In the genomic region with DNA sequence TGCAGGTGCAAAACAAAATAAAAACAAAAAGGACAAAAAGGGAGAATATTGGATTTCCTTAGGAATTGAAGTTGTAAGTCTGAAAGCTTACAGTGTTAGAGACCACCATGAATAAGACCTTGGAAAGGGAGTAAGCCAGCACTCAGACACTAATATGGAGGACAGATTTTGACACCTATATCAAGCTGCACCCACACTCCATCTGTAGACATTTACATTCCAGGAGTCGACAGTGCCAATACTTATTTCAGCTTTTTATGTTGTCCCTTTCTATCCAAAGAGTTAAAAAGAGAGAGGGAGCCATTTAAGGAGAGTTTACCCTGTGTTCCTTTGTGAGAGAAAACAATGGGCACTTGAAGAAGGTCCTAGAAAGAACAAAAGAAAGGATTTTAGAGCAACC, we compare ENCODE assay signal across 29 mouse cellular contexts. TPM values are rescaled to one million over a fixed set of nuclear protein-coding genes. Genes with fewer than 3 reads are reported as not detected.
DNase-seq lines count a peak whose midpoint lies in the region; ATAC-seq lines count a peak whose summit lies in the region.
"Had no signal": no experiment of that assay in that cellular context is flagged by ENCODE, and none has a peak within 500 bp of the region (broad histone marks: within the 10 kb centered on the region; RNA-seq: fewer than 3 reads in every experiment).

No protein-coding gene starts in this region.

- ATAC-seq in midbrain, embryonic 11.5 days (ENCODE audit: low FRiP score): no peak
- no peak for ATAC-seq in limb, embryonic 13.5 days (ENCODE audit: low FRiP score, low read depth)
- ATAC-seq in hindbrain, embryonic 13.5 days (ENCODE audit: low FRiP score): no peak
- ATAC-seq: activated CD4-positive, CD25-positive, alpha-beta regulatory T cell, adult 4 months; forebrain, embryonic 14.5 days; forebrain, postnatal 0 days; hindbrain, embryonic 16.5 days; intestine, embryonic 15.5 days; Patski had no signal

- no peaks in the 10 kb centered on the region for H3K27me3 ChIP-seq in midbrain, embryonic 10.5 days (ENCODE audit: low read depth, poor library complexity, severe bottlenecking)
- no peaks in the 10 kb centered on the region for H3K27me3 ChIP-seq in midbrain, embryonic 11.5 days (ENCODE audit: control insufficient read depth, insufficient read depth, low read length)
- no peaks in the 10 kb centered on the region for H3K27me3 ChIP-seq in limb, embryonic 10.5 days (ENCODE audit: low read depth, poor library complexity, severe bottlenecking)
- no peaks in the 10 kb centered on the region for H3K27me3 ChIP-seq in limb, embryonic 13.5 days
- no peaks in the 10 kb centered on the region for H3K27me3 ChIP-seq in hindbrain, embryonic 13.5 days
- H3K27me3 ChIP-seq: embryonic facial prominence, embryonic 13.5 days; heart, embryonic 13.5 days; hindbrain, embryonic 12.5 days; intestine, embryonic 15.5 days; Patski had no signal

- DNase-seq in midbrain, embryonic 10.5 days (ENCODE audit: low spot score): no peak
- no peak for DNase-seq in midbrain, embryonic 11.5 days (ENCODE audit: low spot score, missing footprints)
- DNase-seq in limb, embryonic 10.5 days (ENCODE audit: low spot score): no peak
- DNase-seq in MN1 (ENCODE audit: low spot score): no peak
- DNase-seq: adrenal gland, adult 8-10 months; adrenal gland, postnatal 25 days; cerebellum, adult 11-12 months; cerebellum, adult 8-10 months; cerebellum, postnatal 10 days; cerebellum, postnatal 36 days; embryo, embryonic 11 days; forebrain, postnatal 0 days; gastrocnemius, postnatal 10 days; gastrocnemius, postnatal 36 days; heart, adult 2 months; heart, postnatal 14 days had no signal

- peaks cover 9% of the 10 kb centered on the region for H3K4me1 ChIP-seq in midbrain, embryonic 10.5 days
- H3K4me1 ChIP-seq in midbrain, embryonic 11.5 days (ENCODE audit: control insufficient read depth, insufficient read depth, low read length): peaks cover 6% of the 10 kb centered on the region; the same call in 1 of the 2 replicates
- peaks cover 17% of the 10 kb centered on the region for H3K4me1 ChIP-seq in limb, embryonic 10.5 days
- H3K4me1 ChIP-seq in limb, embryonic 13.5 days: peaks cover 15% of the 10 kb centered on the region; the same call in 1 of the 2 replicates
- H3K4me1 ChIP-seq in hindbrain, embryonic 13.5 days (replicated peaks): no peaks in the 10 kb centered on the region
- H3K4me1 ChIP-seq: hindbrain, embryonic 12.5 days; intestine, embryonic 15.5 days had no signal

- H3K36me3 ChIP-seq in midbrain, embryonic 10.5 days: no peaks in the 10 kb centered on the region
- no peaks in the 10 kb centered on the region for H3K36me3 ChIP-seq in midbrain, embryonic 11.5 days (ENCODE audit: control insufficient read depth, insufficient read depth, low read length)
- H3K36me3 ChIP-seq in limb, embryonic 10.5 days: no peaks in the 10 kb centered on the region
- no peaks in the 10 kb centered on the region for H3K36me3 ChIP-seq in limb, embryonic 13.5 days
- H3K36me3 ChIP-seq in hindbrain, embryonic 13.5 days: no peaks in the 10 kb centered on the region
- H3K36me3 ChIP-seq: embryonic facial prominence, embryonic 10.5 days; embryonic facial prominence, embryonic 13.5 days; heart, embryonic 10.5 days; heart, embryonic 13.5 days; hindbrain, embryonic 12.5 days; intestine, embryonic 15.5 days had no signal

- no peak overlapping the region for H3K9ac ChIP-seq in midbrain, embryonic 11.5 days (ENCODE audit: low read length)
- no peak overlapping the region for H3K9ac ChIP-seq in limb, embryonic 13.5 days
- no peak overlapping the region for H3K9ac ChIP-seq in hindbrain, embryonic 13.5 days
- H3K9ac ChIP-seq: embryonic facial prominence, embryonic 13.5 days; forebrain, postnatal 0 days; heart, embryonic 13.5 days; hindbrain, embryonic 12.5 days; intestine, embryonic 15.5 days had no signal

- no peak overlapping the region for H3K4me3 ChIP-seq in midbrain, embryonic 10.5 days
- H3K4me3 ChIP-seq in midbrain, embryonic 11.5 days (ENCODE audit: low read depth, low read length): no peak overlapping the region
- no peak overlapping the region for H3K4me3 ChIP-seq in limb, embryonic 10.5 days
- no peak overlapping the region for H3K4me3 ChIP-seq in limb, embryonic 13.5 days
- H3K4me3 ChIP-seq in hindbrain, embryonic 13.5 days: no peak overlapping the region
- H3K4me3 ChIP-seq: embryonic facial prominence, embryonic 10.5 days; embryonic facial prominence, embryonic 13.5 days; erythroblast, embryonic 14.5 days; heart, adult 2 months; heart, embryonic 10.5 days; heart, embryonic 13.5 days; hindbrain, embryonic 12.5 days; intestine, embryonic 15.5 days had no signal

- no peaks in the 10 kb centered on the region for H3K9me3 ChIP-seq in midbrain, embryonic 10.5 days (replicated peaks)
- no peaks in the 10 kb centered on the region for H3K9me3 ChIP-seq in midbrain, embryonic 11.5 days (ENCODE audit: control insufficient read depth, low read length)
- no peaks in the 10 kb centered on the region for H3K9me3 ChIP-seq in limb, embryonic 10.5 days (replicated peaks)
- H3K9me3 ChIP-seq in limb, embryonic 13.5 days: no peaks in the 10 kb centered on the region
- no peaks in the 10 kb centered on the region for H3K9me3 ChIP-seq in hindbrain, embryonic 13.5 days
- H3K9me3 ChIP-seq: embryonic facial prominence, embryonic 10.5 days; embryonic facial prominence, embryonic 13.5 days; heart, embryonic 10.5 days; heart, embryonic 13.5 days; hindbrain, embryonic 12.5 days; intestine, embryonic 15.5 days had no signal

- WGBS in midbrain, embryonic 10.5 days: 13% methylated on average over 1 of the region's 1 CpGs
- 11% methylated on average over 1 of the region's 1 CpGs for WGBS in midbrain, embryonic 11.5 days
- WGBS in limb, embryonic 10.5 days: 58% methylated on average over 1 of the region's 1 CpGs
- WGBS in limb, embryonic 13.5 days: 52% methylated on average over 1 of the region's 1 CpGs
- 11% methylated on average over 1 of the region's 1 CpGs for whole genome bisulfite sequencing in hindbrain, embryonic 13.5 days

- H3K4me2 ChIP-seq in midbrain, embryonic 11.5 days: no peak overlapping the region
- H3K4me2 ChIP-seq in limb, embryonic 13.5 days (replicated peaks): no peak overlapping the region
- no peak overlapping the region for H3K4me2 ChIP-seq in hindbrain, embryonic 13.5 days
- H3K4me2 ChIP-seq: embryonic facial prominence, embryonic 13.5 days; heart, embryonic 13.5 days; hindbrain, embryonic 12.5 days; intestine, embryonic 15.5 days had no signal

- H3K27ac ChIP-seq in midbrain, embryonic 10.5 days (replicated peaks): peak overlapping the region; percentile 58; the same call in 1 of the 2 replicates
- H3K27ac ChIP-seq in midbrain, embryonic 11.5 days (ENCODE audit: low read depth, low read length): no peak overlapping the region
- peak overlapping the region; percentile 67 for H3K27ac ChIP-seq in limb, embryonic 10.5 days
- H3K27ac ChIP-seq in limb, embryonic 13.5 days: peak overlapping the region; percentile 40; the same call in 1 of the 2 replicates
- H3K27ac ChIP-seq in hindbrain, embryonic 13.5 days: no peak overlapping the region
- H3K27ac ChIP-seq: embryonic facial prominence, embryonic 13.5 days; heart, adult 2 months; heart, embryonic 10.5 days; heart, embryonic 13.5 days; hindbrain, embryonic 12.5 days; intestine, embryonic 15.5 days had no signal

RNA-seq across cellular contexts. Expression of a gene that starts 17.5 kb away (rescaled TPM):
- polyA plus RNA-seq in midbrain, embryonic 10.5 days (2016; fragmentation: Nextera tagmentation; extraction: Ambion mirVana): 46.7 and 53.4 TPM in 2 replicates
- polyA plus RNA-seq in midbrain, embryonic 11.5 days (2014; fragmentation: Nextera tagmentation; extraction: Ambion mirVana): 45.2 and 50.7 TPM in 2 replicates
- 197 and 253 TPM in 2 replicates for polyA plus RNA-seq in limb, embryonic 10.5 days (2016; fragmentation: Nextera tagmentation; extraction: Ambion mirVana)
- 231 and 236 TPM in 2 replicates for polyA plus RNA-seq in limb, embryonic 13.5 days (2015; fragmentation: Nextera tagmentation; extraction: Ambion mirVana)
- polyA plus RNA-seq in hindbrain, embryonic 13.5 days (2015; fragmentation: Nextera tagmentation; extraction: Ambion mirVana): 16.4 and 18.6 TPM in 2 replicates
- polyA plus RNA-seq: activated CD4-positive, CD25-positive, alpha-beta regulatory T cell, adult 4 months had no signal

Comparison
In these comparisons a context has a peak if more than half of its experiments do, and no peak if none do; other contexts are left out.
1. H3K27ac ChIP-seq: peak in midbrain, embryonic 10.5 days (single experiment), limb, embryonic 10.5 days (single experiment) and limb, embryonic 13.5 days (single experiment); none in midbrain, embryonic 11.5 days (single experiment) and hindbrain, embryonic 13.5 days (single experiment).